Mouse (Mus musculus): ENCODE measurements at regions not wholly inside any gene's neighbourhood (a gene's known extent, or its start where the extent isn't known, plus 50 kb on each side); places are given as distances from the start of the nearest gene placed in this dataset.

- no peak for DNase-seq
Observed at GRCm38 (mm10) chr2:64860113-64860512, 164.7 kb downstream of the Grb14 start.

GRCm38 (mm10) chr2:64853918-64854317, 170.9 kb downstream of the Grb14 start:
- peak; percentile 25 for DNase-seq

GRCm38 (mm10) chr2:64852913-64853312, 171.9 kb downstream of the Grb14 start:
- no peak for DNase-seq

GRCm38 (mm10) chr2:64851096-64851495, 173.7 kb downstream of the Grb14 start:
- no peak for DNase-seq

GRCm38 (mm10) chr2:64850656-64851055, 174.1 kb downstream of the Grb14 start:
- DNase-seq, result no peak

DNA sequence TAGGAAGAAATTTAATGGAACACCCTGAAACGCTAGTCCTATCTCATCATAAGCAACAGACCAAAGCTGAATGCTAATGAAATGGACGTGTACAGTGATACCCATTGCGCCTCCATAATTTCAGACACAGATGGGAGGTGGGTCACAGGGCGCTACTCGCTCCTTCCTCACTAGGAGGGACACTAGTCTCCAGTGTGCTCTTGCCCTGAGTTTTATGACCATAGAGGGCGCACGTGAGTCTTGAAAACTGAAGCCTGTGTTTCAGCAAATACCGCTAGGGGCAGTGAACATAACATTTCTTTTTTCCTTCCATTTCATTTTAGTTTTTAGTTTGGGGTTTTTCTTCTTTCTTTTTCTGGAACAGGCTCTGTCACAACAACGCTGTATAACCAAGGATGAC, 200.3 kb downstream of the Grb14 start:
- no peak for DNase-seq

DNA sequence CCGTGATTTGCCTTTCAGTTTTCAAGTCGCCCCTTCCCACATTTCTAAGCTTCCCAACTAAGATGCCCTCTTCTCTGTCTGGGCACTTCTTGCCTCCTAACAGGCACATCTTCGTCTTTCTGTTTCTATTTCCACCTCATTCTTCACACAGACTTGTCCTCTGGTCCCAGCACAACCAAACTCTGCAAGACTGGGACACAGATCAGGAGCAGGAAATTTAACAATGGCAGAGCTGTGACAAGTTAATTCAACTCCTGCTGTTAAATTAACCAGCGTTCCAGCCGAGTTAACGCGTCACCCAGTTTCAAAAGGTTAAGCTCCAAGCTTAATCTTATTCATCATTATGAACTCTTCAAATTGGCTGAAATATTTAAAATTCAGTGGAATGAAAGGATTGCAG, 200.9 kb downstream of the Grb14 start:
- DNase-seq, result no peak

GRCm38 (mm10) chr2:64823074-64823473, 201.7 kb downstream of the Grb14 start:
- DNase-seq, result no peak

GRCm38 (mm10) chr2:64818159-64818558, 206.6 kb downstream of the Grb14 start:
- no peak for DNase-seq

Data from adrenal gland, adult 8-10 months (tissue).